Mouse (Mus musculus): ENCODE measurements around the gene Meig1.

DNA sequence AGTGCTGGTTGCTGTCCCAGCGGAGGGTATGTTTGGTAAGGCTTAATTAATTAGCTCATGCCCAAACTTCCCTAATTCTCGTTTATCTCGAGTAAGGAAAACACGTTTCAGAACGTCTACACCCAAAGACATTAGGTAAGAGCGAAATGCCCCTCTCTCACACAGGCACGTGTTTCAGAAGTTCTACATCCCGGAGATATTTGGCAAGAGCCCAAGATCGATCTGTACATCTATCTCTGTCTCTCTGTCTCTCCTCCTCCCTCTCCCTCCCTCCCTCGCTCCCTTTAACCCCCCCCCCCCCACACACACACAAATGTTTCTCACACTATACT, 2.1 kb upstream of the Meig1 start:
- TF ChIP-seq POLR2A (IDR thresholded peaks at IDR 0.05; ENCODE audit: low read depth, low read length), result no peak
- no peak for TF ChIP-seq CTCF (IDR thresholded peaks at IDR 0.05; ENCODE audit: extremely low read depth, insufficient read length, insufficient replicate concordance, low read depth, low read length)

Measured in small intestine, adult 2 months (tissue).